Mouse (Mus musculus) layer of hippocampus, postnatal 10 days (tissue): ENCODE measurements around the gene Lmx1b. TPM values are rescaled to one million over a fixed set of nuclear protein-coding genes. Genes with fewer than 3 reads are reported as not detected.

Experiments used
- DNase-seq, 2 experiments: peaks; one replicate each; pipeline ENCODE4 v3.0.0; 2021; ENCODE audit warnings: low spot score in 2 of 2
- long read RNA-seq: library from polyadenylated mRNA; stranded (forward); transcript quantifications from one replicate; pipeline ENCODE4 v2.0.0, GENCODE M21; 2023
- total RNA-seq, 2 experiments: library from RNA; stranded (reverse); gene quantifications; 2 replicates each; pipeline ENCODE4 v1.2.3; 2021

Gene Lmx1b
- under 1 TPM in 1 of 2 experiments, not detected in 1; 0.27 TPM for total RNA-seq
- long read RNA-seq, result 0 reads

DNA sequence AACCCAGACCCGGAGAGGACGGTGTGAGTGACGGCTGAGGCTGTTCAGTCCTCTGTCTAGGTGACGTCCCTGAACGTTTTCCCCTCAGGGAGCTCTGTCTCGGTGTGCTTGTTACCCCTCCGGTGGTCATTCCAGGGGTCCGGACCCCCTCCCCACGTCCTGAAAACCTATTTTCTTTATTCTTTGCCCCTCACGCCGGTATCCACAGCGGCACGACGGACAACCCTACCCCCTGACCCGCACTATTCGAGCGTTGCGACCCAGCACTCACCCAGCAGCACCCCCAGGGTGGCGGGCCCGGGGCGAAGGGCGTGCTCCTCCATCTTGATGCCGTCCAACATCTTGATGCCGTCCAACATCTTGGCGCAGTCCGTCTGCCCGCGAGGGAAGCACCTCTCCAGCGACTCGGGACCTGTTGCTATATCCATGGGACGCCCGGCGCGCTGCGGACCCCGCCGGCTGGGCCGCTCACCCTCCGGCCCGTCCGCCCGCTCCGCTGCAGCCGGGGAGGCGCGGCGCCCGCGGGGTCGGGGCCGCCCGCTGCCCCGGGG is at the start of gene Lmx1b:
Lmx1b (minus strand) TSS at position 341 of the 551 bp plus-strand sequence.
- DNase-seq, result no peak

DNA sequence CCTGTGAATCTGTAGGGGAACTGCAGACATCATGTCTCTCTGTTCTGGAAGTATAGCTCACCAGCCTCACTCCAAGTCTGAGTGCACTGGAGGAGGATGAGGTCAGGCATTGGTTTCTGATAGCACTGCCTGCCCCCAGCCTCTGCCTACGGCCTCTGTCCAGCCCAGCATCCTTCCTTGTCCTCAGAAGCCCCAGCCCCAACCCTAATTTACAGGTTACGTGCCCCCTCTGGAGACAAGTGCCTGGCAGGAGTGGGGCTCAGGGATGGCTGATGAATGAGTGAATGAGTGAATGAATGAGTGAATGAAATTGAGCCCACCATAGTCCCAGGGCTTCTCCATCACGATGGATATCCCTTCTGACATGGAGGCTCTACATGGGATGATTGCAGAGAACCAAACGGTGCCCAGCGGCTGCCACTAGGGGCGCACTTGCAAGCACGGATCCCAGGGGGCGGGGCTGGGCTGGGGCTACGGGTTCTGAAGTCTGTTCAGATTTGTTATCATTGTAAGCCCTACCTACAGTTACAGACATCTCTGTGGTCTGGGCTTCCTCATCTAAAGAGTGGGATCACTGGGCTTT is 49.7 kb upstream of the Lmx1b start:
- peak; percentile 67 to 68 for DNase-seq

DNA sequence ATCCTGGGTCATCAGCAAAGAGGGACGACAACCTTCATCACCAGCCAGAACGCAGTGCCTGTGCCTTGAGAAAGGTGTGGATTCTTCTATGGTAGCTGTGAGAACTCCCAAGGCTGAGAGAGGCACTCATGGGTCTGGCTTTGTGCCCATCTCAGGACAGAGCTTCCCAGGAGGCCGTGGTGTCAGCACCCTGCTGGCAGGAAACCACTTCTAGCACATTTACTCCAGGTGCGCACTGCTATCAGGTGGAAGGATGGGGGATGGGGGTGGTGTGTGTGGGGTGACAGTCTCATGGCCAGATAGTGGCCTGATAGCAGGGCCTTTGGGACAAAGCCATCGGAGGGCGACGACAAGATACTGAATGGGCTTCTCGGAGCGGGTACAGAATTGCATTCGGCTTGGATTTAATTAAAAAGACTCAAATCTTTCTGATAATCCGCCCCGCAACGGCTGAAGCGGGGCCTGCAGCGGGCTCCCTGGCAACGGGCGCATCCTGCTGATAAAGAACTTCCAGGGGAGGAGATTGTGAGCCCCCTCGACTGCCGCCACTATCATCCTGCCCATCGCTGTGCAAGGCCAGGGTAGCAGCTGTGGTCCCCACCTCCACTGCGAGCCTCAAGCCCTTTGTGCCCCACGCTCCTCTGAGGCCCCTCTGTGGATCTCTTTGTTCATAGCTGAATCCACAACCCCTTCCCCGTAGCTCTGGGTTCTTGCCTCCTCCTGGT is 49.0 kb upstream of the Lmx1b start:
- DNase-seq, result peak; percentile 27 to 36

DNA sequence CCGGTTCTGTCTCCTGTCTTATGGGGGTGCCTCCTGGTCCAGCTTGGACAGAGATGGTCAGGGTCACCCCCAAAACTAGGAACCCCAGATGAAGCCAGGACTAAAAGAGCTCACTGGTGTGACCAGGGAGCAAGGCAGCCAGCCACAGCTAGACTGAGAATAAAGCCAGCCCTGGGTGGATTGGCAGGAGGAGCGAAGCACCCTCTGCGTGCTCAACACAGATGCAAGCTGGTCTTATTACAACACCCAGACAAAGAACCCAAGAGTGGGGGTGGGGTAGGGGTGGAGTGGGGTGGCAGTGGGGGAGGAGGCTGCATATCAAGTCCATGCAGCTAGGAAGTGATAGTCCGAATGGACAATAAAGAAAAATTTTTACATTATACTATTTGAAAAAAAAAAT is 43.3 kb upstream of the Lmx1b start:
- DNase-seq, result no peak

DNA sequence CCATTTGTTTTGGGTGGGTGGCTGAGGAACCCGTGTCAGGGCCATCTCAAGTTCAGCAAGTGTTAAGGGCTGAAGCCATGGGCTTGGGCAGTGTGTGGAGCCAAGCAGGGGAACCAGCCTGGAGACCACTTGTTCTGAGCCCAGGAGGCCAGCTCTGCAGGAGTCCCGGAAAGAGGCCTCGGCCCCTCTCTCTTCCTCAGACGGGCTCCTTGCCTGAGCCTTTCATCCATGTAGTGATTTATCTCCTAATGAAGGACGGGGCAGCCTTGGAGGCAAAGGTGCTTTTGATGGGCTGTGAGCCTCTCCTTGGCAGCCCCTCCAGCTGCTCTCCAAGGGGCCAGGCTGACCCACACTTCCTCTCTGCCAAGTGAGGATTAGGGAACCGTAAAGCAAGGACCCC is 42.8 kb upstream of the Lmx1b start:
- no peak for DNase-seq

DNA sequence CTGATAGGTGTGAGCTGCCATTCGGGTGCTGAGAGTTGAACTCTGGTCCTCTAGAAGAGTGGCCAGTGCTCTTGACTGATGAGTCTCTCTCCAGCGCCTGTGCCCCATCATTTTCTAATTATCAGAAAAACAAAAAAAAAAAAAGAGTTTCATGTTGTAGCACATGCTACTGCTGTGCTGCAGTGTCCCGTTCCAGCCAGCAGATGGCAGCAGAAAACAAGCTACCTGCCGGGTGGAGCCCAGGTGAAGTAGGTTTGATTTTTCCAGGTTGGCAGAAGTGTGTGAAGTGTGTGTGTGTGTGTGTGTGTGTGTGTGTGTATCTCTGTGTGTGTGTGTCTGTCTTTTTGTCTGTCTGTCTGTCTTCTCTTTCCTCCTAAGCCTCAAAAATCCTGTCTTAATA is 41.9 kb upstream of the Lmx1b start:
- peak; percentile 70 to 77 for DNase-seq

DNA sequence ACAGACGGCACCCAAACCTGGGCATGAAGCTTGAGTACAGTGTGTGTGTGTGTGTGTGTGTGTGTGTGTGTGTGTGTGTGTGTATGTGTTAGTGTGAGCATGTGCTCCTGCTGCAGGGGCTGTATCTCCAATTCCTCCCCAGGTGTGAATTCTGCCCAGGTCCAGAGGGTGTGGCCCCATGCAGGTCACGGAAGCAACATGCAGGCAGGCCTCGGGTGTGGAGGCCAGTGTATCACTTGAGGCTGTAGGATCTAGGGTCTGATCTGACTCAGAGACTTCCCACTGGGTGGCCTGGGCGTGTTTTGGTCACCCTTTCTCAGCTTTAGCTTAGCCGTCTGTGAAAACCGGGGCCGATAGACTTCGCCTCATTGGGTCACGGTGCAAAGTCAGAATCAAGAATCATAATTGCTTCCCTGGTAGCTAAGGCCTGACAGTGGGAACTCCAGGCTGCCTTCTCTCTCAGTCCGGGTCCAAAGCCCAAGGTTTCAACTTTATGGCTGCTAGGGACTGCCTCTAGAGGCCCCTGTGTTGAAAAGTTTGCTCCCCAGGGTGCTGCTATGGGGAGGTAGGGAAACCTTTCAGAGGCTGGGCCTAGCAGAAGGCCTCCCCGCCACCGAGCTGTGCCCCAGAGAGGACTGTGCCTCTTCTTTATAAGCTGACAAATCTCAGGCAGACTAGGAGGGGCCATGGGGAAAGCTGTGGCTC is 38.8 kb upstream of the Lmx1b start:
- DNase-seq, result no peak

DNA sequence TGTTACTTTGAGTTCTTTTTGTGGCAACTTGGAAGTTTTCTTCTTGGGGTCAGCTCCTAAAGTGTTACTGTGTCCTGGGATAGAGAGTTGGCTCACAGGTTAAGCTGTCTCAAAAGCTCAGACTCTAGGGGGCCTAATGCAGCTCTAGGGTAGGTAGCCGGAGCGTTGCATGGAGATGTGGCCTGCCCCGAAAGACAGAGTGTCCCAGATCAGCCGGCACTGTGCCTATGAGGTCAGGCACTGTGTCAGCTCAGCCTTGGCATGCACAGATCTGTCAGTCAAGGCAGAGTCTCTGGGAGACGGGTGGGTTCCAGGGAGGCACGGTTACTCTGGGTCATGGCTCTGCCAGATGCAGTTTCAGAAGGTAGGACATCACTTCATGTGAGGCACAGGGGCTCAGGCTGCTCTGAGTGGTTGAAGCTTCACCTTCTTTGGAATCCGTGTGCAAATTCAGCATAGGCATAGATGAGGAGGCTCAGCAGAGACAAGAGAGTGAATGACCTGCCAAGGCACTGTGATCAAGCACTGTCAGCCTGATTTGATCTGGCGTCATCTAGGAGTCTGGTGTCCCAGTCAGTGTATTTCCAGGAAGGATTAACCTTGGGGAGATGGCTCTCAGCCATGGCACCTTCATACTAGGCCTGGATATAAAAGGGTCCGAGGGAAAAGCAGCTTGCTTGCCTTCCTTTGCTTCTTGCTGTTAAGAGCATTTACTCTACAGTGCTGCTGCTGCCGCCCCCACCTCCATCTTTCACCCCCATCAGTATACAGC is 32.6 kb upstream of the Lmx1b start:
- DNase-seq, result no peak

DNA sequence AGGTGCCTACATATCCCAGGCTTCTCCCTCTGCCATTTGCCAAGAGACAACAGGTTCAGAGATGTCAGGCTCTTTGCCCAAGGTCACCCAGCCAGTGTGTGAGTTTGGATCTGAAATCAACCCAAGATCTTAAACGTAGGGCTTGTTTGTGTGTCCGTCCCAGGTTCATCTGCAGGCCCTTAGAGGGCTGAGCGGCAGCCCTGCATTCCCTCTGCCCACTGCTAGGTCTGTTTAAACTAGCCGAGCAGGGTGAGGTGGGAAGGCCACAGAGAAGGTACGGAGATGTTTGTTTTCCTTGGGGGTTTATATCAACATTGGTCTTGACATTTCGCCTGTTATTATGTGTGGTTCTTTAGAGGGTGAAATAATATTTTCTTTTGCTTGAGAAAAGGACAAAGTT is 28.4 kb upstream of the Lmx1b start:
- no peak for DNase-seq

DNA sequence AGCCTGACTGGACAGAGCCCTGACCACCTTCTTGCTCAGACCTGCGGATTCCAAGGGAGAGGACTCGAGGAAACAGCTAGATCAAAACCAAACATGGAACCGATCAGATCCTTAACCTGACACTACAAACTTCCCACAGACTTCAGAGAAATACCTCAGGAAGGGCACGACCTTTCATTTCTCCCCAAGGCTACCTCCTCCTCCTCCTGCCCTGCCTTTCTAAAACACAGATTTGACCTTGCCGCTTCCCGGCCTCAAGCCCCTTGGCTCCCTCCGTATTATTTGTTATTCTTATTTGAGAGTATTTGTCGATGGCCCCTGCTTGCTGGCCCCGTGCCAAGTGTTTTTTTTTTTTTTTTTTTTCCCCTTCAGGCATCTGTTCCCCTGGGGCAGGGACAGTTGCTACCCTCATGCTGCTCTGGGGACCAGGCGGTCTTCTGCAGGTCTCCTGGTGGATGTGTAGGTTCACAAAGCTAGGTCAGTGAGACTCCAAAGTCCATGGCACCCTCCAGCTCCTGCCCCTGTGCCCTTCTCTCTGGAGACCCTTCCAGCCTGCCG is 26.2 kb upstream of the Lmx1b start:
- no peak for DNase-seq

DNA sequence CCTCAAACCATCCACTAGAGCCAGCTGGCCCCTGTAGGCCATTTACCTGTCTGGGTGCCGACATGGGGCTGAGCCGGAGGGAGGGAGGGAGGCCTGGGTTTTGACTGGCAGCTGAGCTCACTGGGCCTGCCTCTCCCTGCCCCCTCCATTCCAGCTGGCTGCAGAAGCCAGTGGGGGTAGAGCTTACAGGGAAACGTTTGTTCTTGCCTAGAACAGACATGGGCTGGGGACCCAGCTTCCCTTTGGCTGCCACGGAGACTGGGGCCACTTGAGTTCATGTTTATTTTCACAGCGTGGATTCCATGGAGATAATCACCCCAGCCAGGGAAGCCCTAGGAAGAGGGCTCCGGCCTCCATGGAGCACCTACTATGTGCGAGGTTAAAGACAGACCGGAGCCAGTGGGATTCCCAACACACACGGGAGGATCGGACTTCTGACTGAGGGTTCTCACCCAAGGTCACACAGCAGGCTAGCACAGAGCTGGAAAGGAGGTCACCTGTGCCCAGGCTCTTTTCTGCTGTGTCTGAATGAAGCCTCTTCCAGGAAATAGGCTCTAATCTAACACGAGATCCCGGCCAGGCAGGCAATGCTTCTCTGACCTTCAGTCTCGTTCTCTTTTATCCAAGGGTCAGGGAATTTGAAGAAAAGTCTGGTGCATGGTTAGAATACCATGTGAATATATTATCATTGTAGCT is 25.2 kb upstream of the Lmx1b start:
- peak; percentile 53 to 65 for DNase-seq

DNA sequence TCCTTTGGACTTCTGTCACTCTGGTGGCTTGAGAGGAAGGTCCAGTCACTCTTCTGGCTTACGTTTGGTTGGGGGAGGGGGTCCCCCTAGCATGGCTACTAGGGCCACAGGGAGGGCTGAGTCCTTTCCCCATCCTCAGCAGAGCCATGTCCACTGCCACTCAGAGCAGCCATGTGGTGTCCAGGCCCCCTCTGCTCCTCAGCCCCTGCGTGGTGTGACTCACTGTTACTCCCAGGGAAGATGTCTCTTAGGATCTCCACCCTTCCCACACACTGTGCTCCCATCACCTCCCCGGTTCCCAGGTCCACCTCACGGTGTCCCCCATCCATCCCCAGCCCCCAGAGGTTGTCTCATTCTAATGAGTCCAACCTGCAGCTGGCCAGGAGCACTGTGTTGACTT is 24.4 kb upstream of the Lmx1b start:
- no peak for DNase-seq

DNA sequence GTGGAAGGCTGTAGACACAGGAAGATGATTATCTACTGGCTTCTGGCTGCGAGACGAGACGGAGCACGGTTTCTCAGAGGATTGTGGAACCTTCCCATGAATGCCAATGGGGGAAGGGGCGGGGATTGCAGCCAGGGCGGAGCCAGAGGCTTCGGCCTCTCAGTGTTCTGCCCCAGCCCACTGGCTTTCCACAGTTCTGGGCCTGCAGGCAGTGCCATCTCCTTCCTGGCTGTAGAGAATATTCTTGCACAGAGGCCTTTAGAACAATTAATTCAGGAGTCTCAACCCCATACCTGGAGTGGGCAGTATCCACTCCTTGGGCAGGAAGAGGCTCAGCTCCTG is 18.9 kb upstream of the Lmx1b start:
- peak in 1 of 2 experiments; percentile 46 for DNase-seq

DNA sequence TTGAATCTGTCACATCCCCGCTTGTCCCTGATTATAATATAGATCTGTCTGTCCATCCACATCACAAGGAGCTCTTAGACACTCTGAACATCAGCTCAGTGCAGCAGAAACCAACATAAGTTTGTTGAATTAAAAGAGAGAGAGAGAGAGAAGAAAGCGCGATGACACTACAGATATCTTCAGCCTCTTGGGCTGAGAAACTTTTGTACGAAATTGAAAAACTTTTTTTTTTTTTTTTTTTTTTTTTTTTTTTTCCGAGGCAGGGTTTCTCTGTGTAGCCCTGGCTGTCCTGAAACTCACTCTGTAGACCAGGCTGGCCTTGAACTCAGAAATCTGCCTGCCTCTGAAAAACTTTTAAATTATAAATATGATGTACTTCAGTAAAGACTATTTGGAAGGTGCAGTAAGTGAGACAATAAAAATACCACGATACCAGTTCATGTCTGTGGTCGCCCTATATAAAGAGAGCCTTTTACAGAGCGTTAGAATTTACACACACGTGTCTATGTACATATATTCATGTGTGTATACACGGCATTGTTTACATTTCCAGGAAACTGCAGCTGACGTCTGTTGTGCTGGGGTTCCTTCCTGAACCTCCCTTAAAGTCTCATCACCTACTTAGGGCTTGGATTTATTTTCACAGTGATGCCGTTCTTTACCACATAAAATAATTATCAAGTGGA is 18.4 kb upstream of the Lmx1b start:
- DNase-seq, result no peak

DNA sequence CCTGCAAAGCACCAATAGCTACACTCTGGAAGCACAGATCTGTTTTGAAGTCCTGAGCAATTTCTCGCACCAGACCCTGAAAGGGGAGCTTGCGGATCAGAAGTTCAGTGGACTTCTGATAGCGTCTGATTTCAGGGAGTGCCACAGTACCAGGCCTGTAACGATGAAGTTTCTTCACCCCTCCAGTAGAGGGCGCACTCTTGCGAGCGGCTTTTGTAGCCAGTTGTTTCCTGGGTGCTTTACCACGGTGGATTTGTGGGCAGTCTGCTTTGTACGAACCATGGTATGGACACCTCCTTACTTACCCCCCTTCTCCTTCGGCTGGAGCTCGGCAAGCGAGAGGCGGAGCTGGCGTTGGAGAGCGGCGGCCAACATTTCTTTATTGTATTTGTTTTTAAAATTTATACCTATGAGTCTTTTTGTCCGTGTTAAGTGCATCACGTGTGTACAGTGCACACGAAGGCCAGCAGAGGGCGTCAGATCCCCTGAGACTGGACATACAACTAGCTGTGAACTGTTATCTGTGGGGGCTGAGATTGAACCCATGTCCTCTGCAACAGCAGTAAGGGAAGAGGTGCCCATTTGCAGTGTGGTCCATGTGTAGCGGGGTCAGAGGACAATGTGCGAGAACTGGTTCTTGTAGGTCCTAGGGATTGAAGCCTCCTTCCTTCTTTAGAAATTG is 12.3 kb upstream of the Lmx1b start:
- no peak for DNase-seq

DNA sequence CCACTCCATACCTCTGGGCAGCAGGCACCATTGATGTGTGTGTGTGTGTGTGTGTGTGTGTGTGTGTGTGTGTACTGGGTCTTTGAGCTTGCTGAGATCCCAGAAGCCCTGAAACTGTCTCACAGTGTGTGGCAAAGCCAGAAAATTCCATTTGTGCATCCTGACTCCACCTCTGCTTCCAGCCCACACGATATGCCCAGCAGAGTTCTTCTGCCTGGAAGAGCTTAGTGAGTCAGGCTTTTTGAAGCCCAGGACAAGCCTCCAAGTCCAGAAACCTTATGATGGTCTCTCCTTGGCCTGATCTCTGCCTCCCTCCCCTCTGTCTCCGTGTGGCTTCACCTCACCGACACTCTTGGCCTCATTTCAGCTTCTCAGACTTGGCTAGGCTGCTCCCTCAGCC is 9.1 kb upstream of the Lmx1b start:
- no peak for DNase-seq

DNA sequence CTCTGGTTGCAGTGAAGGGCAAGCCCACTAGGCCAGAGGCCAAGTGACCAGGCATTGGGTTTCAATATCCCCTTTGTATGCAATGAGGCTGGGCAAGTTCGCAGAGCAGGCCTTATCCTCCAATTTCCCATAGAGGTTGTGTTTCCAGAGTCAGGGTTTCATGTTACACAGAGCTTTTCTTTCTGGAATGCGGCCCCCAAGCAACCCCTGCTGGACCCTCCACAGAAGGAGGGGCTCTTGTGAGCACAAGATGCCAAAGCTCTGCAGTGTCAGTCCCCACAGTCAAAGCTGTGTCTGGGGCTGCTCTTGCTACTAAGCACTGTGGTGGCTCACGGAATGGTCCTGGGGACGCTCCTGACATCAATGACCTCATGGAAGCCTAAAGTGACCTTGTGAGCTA is 8.6 kb upstream of the Lmx1b start:
- DNase-seq, result no peak

DNA sequence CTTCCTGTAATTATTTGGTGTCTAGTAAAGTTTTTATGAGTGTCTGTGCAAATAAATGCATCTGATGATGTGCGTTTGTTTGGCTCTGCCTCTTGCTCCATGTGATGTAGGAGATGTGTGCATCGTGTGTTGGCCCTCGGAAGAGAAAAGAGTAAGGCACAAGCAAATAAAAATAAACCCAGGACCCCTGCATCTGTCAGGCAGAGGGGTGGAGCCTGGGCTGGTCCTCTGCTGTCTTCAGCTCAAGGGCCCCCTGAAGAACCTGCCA is 5.9 kb upstream of the Lmx1b start:
- DNase-seq, result no peak

DNA sequence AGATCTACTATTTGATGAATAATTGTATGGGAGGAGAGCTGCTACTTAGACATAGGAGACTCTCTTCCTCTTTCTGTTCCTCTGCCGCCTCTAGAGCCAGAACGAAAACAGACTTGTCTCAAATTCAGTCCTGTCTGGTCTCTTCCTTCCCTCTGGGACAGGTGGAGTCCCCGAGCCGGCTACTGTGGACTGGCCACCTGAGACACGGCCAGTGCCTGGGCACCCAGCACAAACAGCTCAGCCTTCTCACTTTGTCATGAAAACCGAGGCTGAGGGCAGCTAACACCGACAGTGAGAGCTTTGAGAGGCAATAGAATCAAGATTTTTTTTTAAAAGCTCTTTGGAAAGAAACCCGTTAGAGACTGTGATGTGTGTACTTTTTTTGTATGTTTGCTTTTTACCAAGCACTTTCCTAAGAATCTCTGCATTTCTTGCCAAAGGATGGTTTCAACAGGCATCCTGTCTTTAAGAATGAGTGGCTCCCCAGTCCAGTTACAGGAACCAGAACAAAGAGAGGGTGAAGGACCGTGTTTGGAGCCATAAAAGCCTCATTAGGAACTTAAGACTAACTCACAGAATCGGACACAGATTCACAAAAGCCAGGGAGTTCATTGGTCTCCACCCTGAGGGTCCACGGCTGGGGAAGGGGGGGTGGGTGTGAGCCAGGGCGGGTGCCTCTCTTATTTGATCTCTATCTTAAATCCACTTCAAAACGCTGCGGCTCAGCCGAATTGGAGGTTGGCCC is 5.4 kb upstream of the Lmx1b start:
- no peak for DNase-seq
